Mouse (Mus musculus): ENCODE results near the gene Tbcel. TPM values are rescaled to one million over a fixed set of nuclear protein-coding genes. Genes with fewer than 3 reads are reported as not detected.

The Tbcel gene
- total RNA-seq, 4 experiments from 2014 or later: 51.2 to 56.9 (median 51.6) TPM

DNA sequence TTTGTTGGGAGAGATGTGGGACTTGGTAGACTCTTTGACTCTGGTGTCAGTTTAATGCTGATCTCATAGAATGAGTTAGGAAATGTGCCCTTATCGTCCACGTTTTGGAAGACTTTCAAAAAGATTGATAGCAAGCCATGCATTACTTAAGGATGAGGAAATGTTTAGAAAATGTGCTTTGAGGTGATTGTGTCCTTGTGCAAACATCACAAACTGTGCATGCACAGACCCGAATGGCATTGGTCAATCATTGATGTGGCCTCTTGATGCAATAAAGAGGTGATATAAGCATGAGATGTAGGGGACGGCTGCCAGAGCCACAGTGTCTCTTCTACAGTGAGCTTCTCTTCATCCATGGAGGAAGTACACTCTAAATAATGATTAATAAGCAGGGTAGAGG is 20.7 kb downstream of the Tbcel start:
- no peak for DNase-seq (ENCODE audit: low spot score in 2 of 2)

DNA sequence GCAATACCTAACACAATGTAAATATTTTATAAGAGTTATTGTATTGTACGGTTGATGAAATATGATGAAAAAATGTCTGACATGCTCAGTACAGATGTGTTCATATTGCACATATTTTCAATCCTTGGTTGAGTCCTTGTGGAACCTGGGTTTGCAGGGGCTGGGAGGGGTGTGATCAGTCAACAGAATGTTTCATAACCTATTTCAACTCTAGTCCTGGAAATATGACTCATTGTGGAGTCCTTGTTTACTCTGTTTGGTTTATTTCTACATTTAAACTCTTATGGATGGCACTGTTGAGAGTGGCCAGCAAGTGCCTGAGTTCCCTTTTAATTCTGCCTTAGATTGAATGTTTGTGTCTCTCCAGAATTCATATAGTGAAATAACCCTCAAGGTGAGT is 22.9 kb downstream of the Tbcel start:
- no peak for DNase-seq (ENCODE audit: low spot score in 2 of 2)

DNA sequence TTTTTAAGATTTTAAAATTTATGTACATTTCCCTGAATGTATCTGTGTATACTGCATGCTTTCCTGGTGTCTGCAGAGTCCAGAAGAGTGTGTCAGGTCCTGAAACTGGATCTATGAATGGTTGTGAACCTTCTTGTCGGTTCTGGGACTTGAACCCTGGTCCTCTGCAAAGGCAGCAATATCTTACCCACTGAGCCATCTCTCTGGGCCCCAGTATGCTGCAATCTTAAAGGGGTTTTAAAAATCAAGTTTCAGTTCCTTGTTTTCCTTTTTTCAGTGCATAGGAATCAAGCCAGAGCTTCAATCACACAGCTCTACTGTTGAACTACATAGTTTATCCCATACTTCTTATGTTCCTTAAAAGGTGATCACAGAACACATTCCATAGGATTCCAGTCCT is 24.7 kb downstream of the Tbcel start:
- DNase-seq (ENCODE audit: low spot score in 2 of 2): no peak

DNA sequence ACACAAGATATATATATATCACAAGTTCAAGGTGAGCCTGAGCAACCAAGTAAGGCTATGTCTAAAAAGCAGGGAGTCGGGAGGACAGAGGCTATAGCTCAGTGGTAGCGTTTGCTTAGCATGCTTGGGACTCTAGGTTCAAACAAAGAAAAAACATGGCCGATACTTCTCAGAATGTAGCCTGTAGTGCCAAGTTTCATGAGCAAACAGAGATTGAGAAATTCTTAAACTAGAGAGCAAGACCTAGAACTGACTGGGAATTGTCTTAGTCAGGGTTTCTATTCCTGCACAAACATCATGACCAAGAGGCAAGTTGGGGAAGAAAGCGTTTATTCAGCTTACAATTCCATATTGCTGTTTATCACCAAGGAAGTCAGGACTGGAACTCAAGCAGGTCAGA is 31.4 kb downstream of the Tbcel start:
- DNase-seq (ENCODE audit: low spot score in 2 of 2): no peak

DNA sequence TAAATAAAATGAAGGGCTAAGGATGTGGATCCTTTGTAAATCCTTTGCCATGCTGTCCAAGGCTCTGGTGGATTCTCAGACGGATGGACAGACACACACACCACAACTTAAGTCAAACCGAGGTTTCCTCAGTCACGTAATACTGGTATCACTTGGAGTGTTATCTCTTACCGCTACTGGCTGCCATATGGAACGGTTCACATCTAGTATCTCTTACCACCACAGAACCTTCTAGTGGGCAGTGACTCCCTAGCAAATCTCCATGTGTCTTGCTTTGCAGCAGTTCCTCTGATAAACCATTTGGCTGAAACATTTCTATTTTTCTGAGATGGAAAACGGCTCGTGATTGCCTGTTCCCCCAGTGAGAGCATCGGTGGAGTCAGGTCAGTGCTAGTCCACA is 33.4 kb downstream of the Tbcel start:
- DNase-seq (ENCODE audit: low spot score in 2 of 2): no peak

DNA sequence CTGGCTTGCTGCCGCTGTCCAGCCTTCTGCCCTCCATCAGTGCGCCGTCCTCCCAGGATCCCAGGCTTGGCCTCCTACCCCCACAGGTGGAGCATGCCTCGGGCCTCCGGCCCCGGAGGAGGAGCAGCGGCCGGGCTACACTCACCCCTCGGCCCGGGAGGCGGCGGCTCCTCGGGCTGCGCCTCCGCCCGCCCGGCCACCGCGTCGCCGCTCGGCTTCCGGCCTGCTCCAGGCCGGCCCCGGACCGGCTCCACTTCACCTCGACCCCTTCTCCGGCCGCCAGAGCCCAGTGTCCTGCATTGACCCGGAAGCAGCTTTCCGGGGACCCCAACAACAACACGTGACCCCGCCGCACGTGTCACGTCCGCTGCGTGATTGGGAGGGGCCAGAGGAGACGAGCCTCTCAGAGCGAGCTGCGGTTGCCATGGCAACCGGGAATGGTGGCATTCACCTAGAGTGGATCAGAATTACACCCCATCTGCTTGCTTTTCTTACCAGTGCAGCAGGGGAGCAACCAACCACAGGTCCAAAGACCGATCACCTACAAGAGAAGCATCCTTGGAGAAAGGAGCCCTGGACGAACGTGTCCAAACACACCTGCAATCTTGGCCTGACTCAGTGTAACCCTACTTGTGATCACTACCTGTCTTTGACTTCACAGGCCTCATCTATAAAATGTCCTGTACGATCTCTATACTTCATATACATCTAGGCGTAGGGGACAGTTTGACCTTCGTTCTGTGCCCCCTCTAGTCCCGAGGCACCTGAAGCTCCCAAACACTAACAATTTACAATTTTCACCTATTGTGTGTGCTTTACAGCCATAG is 35.5 kb downstream of the Tbcel start:
- peak; percentile 86 to 95 for DNase-seq (ENCODE audit: low spot score in 2 of 2)

DNA sequence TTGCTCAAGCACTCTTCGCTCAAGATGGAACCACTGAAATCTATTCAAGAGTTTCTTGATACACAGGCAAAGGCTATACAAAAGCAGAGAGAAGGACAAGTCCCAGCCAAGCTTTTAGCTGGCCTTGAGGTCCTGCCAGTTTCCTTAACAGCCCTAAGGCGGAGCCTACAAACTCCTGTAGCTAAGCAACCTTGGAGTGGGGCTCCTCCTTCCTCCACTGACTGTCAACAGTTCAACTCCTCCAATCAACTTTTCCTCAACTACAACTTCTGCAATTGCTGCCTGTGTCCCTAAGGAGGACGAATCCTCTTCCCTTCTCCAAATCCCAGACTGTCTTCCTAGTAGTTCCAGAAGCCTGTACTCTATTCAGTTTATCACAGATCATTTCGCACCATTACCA is 36.4 kb downstream of the Tbcel start:
- DNase-seq (ENCODE audit: low spot score in 2 of 2): peak in 1 of 2 experiments; percentile 37

DNA sequence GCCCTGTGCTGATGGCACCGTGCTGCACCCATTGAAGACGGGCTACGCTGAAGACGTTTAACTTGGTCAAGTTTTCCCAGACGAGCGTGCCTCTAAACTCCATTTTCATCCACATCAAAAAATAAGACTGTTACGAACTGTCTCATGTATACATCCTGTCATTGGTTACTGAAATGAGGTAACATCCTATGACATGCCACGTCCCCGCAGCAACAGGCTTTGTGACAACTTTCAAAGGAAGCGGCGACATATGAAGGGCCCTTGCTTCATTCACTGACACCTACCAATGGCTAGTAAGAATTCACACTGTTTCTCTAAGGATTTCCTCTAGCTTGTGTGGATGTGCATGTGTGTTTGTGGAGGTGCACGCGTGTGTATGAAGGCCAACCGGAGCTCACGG is 38.3 kb downstream of the Tbcel start:
- no peak for DNase-seq (ENCODE audit: low spot score in 2 of 2)

DNA sequence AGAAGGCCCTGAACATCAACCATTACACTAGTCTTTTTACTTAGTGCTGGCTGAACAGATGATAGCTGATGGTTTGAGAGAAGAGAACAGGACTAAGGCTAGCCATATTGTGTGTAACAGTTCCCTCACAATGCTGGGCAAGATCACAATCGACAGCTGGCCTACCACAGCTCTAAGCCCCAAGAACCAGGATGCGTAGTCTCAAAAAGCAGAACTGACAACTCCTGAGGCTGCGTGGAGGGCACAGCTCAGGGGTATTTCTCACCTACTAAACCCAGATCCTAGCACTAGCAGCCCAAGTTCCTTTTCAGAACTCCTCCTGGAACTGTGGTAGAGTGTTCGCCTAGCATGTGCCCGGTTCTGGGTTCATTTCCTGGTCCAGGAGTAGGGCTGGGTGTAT is 39.2 kb downstream of the Tbcel start:
- no peak for DNase-seq (ENCODE audit: low spot score in 2 of 2)

DNA sequence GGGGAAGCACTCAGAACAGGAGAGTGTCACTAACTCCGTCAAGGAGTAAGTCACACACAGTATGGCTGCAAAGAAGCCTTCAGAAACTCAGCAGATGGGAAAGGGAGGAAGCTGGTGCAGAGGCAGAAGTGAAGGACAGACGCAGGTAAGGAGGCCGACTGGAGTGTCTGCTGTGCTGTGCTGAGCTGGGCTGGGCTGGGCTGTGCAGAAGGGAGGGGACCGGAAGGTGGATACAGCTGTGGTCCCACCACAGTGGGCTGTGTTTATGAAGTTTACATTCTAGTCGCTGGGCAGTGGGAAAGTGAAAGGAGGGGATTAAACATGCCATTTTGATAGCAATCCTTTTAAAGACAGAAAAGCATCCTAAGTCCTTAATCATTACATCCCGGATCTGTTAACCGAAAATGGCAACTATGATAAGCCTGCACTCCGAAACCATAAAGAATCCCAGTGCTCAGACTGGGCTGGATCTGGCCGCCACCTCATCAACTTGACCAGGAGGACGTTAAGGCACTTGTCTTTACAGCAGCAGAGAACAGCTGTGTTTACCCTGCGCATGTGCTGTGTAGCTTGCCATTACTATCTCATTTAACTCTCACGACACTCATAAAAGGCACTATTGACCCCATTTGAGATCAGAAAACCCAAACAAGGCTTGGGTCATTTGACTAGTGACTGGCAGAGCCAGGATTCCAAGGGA is 40.3 kb downstream of the Tbcel start:
- DNase-seq (ENCODE audit: low spot score in 2 of 2): no peak

DNA sequence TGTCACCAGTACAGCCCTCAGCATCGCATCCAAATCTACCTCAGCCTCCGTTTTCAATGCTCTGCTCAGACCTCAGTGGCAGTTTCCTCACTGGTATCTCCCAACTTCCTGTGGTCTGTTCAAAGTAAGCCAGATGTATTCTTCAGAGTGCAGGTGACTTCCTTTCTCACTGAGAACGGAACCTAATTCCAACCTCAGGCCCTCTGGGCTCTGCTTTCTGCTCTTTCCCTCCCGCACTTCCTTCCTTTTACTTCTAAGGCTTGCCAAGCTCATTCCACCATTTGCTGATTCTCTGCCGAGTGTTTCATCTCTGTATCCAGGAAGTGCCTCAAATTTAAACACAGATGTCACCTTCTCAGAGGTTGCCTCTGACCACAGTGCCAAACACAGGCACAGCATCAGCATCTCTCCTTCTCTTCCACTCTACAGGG is 41.9 kb downstream of the Tbcel start:
- no peak for DNase-seq (ENCODE audit: low spot score in 2 of 2)

DNA sequence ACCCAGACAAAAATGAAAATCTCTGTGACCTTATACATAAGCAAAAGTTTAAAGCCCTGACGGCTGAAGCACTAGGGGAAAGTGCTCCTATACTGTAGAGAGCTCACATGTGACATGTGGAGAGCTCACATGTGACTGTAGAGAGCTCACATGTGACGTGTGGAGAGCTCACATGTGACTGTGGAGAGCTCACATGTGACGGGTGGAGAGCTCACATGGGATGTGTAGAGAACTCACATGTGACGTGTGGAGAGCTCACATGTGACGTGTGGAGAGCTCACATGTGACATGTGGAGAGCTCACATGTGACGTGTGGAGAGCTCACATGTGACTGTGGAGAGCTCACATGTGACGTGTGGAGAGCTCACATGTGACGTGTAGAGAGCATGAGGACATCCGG is 43.4 kb downstream of the Tbcel start:
- no peak for DNase-seq (ENCODE audit: low spot score in 2 of 2)

DNA sequence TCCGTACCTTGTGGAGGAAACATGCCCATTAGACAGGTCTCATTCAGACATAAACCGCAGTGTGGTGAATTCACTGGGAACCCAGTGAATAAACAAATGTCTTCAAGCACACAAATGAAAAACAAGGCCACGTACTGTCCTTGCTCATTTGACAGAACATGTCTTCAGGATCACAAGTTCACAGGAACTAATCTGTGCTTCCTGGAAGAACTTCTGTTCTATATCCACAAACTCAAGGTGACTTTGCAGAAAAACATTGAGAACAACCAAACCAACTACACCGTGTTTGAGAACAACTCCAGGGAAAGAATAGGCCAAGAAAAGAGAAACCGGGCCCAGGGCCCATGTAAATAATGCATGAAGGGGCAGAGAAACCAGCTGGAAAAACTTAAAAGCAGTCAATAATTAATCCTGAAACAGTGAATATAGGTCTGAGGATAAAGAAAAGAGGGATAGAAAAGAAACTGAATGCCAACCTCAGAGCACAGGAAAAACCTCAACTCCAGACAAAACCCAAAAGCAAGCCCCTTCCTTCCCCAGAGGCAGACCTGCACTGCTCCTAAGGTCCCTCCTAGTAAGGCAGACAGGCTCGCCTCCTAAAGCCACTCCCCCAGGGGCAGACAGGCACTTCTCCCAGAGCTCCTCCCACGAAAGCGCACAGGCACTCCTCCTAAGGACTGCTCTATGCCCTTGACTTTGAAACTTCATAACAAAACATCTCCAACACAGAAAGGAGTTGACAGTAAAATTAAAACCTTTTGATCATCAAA is 44.2 kb downstream of the Tbcel start:
- DNase-seq (ENCODE audit: low spot score in 2 of 2): no peak

DNA sequence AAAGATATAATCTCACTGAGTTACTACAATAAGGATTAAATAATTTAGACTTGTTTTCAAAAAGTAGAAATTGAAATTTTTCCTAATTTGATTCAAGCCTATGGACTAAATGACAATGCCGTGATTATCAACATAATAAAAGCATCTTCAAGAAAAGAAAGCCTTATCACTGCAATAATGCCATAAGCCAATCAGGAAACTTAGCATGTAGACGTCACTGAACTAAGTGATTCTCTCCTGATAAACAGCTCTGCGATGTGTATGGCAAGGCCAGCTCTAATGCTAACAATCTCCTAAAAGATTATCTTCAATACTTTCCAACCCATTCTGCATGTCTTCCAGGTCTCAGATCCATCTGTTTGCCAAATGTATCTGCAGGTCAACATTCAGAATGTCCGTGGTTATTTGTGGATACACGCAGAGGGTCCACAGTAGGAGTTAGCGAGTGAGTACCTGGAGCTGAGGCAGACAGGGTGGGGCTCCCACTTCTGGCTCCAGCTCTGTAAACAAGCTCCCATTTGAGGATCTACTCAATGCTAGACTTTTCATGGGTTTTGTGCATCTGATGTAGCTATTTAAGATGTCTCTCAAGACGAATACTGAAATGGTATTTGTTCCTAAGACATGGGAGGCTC is 44.9 kb downstream of the Tbcel start:
- DNase-seq (ENCODE audit: low spot score in 2 of 2): no peak

DNA sequence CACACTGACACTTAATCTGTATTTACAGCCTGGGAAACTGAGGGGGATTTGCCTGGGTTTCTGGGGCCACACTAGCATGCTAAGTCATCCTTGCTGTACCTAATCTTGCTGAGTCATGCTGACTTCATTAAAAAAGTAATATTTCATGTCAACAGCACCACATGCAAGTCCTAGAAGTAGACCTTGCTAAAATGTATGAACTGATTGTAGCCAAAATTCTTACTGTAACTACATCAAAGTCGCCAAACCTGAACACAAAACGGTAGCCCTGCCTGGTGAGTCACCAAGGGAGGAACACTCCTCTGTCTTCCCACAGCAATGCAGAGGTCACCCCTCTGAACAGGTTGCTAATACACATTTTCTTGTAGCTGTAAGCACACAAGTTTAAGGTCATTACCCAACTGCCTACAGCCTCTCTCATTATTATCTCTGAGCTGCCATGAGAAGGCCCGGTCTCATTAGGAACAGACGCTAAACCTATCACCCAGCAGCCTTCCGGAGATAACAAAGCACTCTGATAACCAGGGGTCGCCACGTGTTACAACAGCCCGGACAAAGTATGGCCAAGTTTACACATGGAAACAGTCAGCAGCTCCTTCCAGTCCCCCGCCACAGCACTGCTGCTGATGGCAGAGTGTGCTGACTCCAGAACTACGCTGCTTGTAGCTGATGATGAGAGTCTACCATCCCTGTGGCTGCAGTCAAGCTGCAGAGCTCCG is 46.1 kb downstream of the Tbcel start:
- no peak for DNase-seq (ENCODE audit: low spot score in 2 of 2)

DNA sequence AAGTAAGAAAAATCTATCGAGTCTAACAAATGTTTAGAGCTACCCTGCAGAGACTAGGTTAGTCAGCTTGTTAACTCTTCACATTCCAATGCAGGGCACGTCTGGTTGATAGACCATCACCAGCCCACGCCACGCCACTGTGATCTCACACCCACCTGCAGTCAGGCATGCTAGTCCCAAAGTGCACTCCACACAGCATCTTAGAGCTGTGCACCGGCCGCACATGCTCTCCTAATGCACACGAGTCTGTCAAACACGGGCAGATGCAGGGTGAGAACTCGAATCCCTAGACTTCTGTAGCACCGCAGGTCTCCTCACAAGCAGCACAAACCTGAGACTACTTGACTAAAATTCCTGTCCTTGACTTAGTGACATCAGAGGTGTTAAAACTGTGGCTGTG is 47.3 kb downstream of the Tbcel start:
- DNase-seq (ENCODE audit: low spot score in 2 of 2): no peak

DNA sequence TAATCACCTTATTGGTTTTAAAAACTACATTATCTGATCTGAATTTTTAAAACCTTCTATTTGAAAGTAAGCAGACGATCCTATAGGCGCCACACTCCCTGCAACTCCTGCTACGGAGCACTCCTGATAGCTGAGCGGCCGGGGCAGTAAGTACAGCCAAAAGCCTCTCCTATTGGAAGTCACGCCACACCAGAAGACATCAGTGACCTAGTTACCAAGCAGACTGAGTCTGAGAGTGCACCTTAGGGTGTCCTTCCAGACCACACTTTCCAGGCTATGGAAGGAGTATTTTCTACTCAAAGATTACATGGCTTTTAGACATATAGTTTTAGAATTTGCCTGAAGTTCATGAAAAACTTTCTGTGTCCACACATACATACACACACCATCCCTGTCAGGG is 47.9 kb downstream of the Tbcel start:
- DNase-seq (ENCODE audit: low spot score in 2 of 2): no peak

DNA sequence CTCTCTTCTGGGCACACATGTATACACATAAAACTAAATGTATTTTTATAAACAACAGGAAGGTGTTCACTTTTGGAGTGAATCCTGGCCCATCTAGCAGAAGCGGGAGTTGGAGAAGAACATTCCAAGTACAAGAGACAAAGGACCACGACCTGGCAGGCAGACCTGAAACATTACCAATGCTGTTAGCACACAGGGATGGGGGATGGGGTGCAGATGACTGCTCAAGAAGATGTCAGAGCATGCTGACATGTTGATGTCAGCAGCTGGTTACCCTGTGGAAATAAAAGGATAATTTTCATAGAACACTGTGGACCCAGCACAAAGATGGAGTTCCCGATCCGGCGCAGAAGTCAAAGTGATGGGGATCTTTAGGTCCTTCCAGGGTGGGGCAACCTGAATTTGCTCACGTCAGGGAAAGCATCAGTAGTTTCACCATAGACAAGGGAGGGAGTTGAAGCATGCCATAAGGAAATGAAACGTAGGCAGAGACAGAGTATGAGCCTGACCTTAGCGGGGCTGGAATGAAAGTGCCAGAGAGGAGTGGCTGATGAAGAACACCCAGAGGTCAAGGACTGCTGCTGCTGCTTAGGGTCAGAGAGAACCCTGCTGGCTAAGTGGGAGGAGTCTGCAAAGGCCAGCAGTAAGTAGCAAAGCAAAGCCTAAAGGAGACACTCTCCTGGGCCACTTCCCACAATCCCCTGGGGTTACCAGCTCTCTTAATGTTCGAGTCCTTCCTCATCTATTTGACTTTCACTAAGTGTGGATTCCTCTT is 48.7 kb downstream of the Tbcel start:
- no peak for DNase-seq (ENCODE audit: low spot score in 2 of 2)

DNA sequence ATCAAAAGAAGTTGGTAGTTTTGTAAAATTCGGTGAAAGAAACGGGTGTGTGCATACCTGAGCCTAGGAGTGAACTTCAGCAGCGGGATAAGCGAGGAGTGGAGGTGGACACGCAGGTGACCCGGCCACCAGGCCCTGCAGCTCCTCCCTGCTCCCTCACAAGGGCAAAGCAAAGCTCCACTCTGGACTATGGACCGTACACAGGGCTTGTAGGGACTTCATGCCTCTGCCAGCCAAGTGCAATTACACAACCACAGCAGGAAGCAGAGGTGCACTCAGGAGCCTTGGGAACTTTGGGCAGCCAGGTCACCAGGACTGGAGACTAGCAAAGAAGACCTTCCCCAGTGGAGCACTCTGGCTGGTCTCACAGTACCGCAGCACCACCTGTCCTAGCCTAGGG is 50.1 kb downstream of the Tbcel start:
- no peak for DNase-seq (ENCODE audit: low spot score in 2 of 2)

DNA sequence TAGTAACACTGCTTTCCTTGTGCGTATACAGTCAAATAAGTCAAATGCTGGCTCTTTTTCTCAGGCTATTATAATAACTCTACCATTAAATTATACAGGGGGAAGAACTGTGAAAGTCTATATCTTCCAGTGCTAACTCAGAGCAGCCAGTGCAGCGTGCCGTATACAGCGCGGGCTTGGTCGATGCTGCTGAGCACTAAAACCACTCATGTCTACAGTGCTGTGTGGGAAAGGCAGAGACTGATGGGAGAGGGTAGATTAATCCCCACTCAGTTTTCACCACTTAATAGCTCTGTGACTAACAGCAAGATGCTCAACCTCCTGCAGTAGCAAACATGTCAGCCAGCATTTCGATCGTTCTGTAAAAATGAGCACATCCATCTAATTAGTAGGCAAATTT is 53.2 kb downstream of the Tbcel start:
- no peak for DNase-seq (ENCODE audit: low spot score in 2 of 2)
